Mouse (Mus musculus) heart, adult 2 months (tissue): Measurements from ENCODE around the gene Il18rap.

ENCODE experiments used
- CTCF ChIP-seq: fragments of 200-600 bp; IDR thresholded peaks from 2 replicates; pipeline ENCODE4 v1.8.1; 2022; ENCODE audit warnings: antibody characterized with exemption, mild to moderate bottlenecking, moderate library complexity
- EP300 ChIP-seq: fragments of 200-500 bp; IDR thresholded peaks from 2 replicates; pipeline ENCODE4 v1.6.1; 2011; ENCODE audit warnings: low read depth, low read length, control low read depth; ENCODE audit not compliant: insufficient read depth
- POLR2A ChIP-seq: fragments of 200-500 bp; IDR thresholded peaks from 2 replicates; pipeline ENCODE4 v1.6.1; 2011; ENCODE audit warnings: mild to moderate bottlenecking, low read depth, low read length, control low read depth; ENCODE audit not compliant: insufficient read depth

DNA sequence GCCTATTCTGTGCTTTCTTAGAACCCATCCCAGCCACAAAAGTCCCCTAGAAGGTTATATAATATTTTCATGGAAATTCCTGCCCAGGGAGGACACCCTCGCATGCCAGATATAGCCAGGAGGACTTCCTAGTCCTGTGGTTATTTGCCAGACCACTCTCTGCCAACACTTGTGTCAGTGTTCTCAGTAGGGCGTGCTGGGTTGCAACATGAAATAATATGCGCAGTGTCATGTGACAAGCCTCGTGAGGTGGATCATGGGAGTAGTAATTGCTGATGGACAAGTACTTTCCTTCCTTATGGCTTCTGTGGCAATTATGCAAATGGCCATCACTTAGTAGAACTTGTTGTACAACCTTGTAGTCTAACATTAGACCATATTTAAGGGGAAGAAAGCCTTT lies 75.8 kb downstream of the Il18rap start:
- TF ChIP-seq CTCF: no peak
- no peak for TF ChIP-seq POLR2A
- TF ChIP-seq EP300: no peak
